Mouse (Mus musculus): Measurements from ENCODE around the gene Hipk1. TPM values are rescaled to one million over a fixed set of nuclear protein-coding genes. Genes with fewer than 3 reads are reported as not detected.
"Not testable (repeated sequence)": the region's sequence is repeated elsewhere in the genome, so short reads cannot be mapped to it uniquely, and the experiment has no call there.

The Hipk1 gene
- polyA plus RNA-seq (2016; fragmentation: Nextera tagmentation; extraction: Ambion mirVana): 9.9 and 10.4 TPM in 2 replicates

- Histone ChIP-seq H3K4me1 (peaks cover 30% of the 10 kb centered on the region), H3K27me3 (ENCODE audit: poor library complexity, severe bottlenecking) (no peaks in the 10 kb centered on the region), H3K36me3 (replicated peaks) (no peaks in the 10 kb centered on the region), H3K4me3 (peak within 1 kb of the TSS; percentile 96), H3K9me3 (no peaks in the 10 kb centered on the region), H3K27ac (peak within 1 kb of the TSS; percentile 98)
- DNase-seq (ENCODE audit: extremely low spot score, low spot score): peak; percentile 95
- WGBS: 9% methylated on average over 49 of the region's 49 CpGs
Measured at GRCm38 (mm10) chr3:103791230-103792110, at the start of gene Hipk1. Gene Hipk1 (minus strand): TSS chr3:103791563.

- DNase-seq (ENCODE audit: extremely low spot score, low spot score); H3K4me3 ChIP-seq; H3K9me3 ChIP-seq; H3K4me1 ChIP-seq; H3K27me3 ChIP-seq (ENCODE audit: poor library complexity, severe bottlenecking); H3K36me3 ChIP-seq (replicated peaks); H3K27ac ChIP-seq: not testable (repeated sequence)
- 93% methylated on average over 7 of the region's 7 CpGs for WGBS
Measured at GRCm38 (mm10) chr3:103840946-103841345, 49.6 kb upstream of the Hipk1 start.

- WGBS: 75% methylated on average over 3 of the region's 3 CpGs
- H3K4me3 ChIP-seq; H3K4me1 ChIP-seq; H3K36me3 ChIP-seq (replicated peaks); DNase-seq (ENCODE audit: extremely low spot score, low spot score); H3K27ac ChIP-seq; H3K9me3 ChIP-seq; H3K27me3 ChIP-seq (ENCODE audit: poor library complexity, severe bottlenecking): not testable (repeated sequence)
Measured at GRCm38 (mm10) chr3:103840195-103840594, 48.8 kb upstream of the Hipk1 start.

- H3K9me3 ChIP-seq: peaks cover 9% of the 10 kb centered on the region
- WGBS: 94% methylated on average over 6 of the region's 6 CpGs
Measured at GRCm38 (mm10) chr3:103839711-103840110, 48.3 kb upstream of the Hipk1 start.

GRCm38 (mm10) chr3:103836453-103836852 is 45.1 kb upstream of the Hipk1 start:
- Histone ChIP-seq H3K9me3 (no peaks in the 10 kb centered on the region; the same call in 1 of the 2 replicates), H3K27me3 (ENCODE audit: poor library complexity, severe bottlenecking) (no peaks in the 10 kb centered on the region), H3K4me3 (no peak overlapping the region), H3K36me3 (replicated peaks) (no peaks in the 10 kb centered on the region), H3K4me1 (no peaks in the 10 kb centered on the region), H3K27ac (no peak overlapping the region)
- no peak for DNase-seq (ENCODE audit: extremely low spot score, low spot score)
- 96% methylated on average over 5 of the region's 5 CpGs for WGBS

More at GRCm38 (mm10) chr3:103839711-103840110, 48.3 kb upstream of the Hipk1 start:
- H3K4me1 ChIP-seq: no peaks in the 10 kb centered on the region
- H3K27ac ChIP-seq: no peak overlapping the region
- H3K4me3 ChIP-seq: no peak overlapping the region
- no peak for DNase-seq (ENCODE audit: extremely low spot score, low spot score)
- no peaks in the 10 kb centered on the region for H3K36me3 ChIP-seq (replicated peaks)
- no peaks in the 10 kb centered on the region for H3K27me3 ChIP-seq (ENCODE audit: poor library complexity, severe bottlenecking)

- Histone ChIP-seq H3K4me3 (no peak overlapping the region), H3K9me3 (no peaks in the 10 kb centered on the region; the same call in 1 of the 2 replicates), H3K4me1 (no peaks in the 10 kb centered on the region), H3K27me3 (ENCODE audit: poor library complexity, severe bottlenecking) (no peaks in the 10 kb centered on the region), H3K36me3 (replicated peaks) (no peaks in the 10 kb centered on the region), H3K27ac (no peak overlapping the region)
- no peak for DNase-seq (ENCODE audit: extremely low spot score, low spot score)
- WGBS: 89% methylated on average over 10 of the region's 10 CpGs
Measured at GRCm38 (mm10) chr3:103835951-103836310, 44.6 kb upstream of the Hipk1 start.

- H3K9me3 ChIP-seq: no peaks in the 10 kb centered on the region
- no peak overlapping the region for H3K27ac ChIP-seq
- WGBS: 85% methylated on average over 6 of the region's 6 CpGs
- DNase-seq (ENCODE audit: extremely low spot score, low spot score): no peak
- H3K4me1 ChIP-seq: no peaks in the 10 kb centered on the region
- H3K27me3 ChIP-seq (ENCODE audit: poor library complexity, severe bottlenecking): no peaks in the 10 kb centered on the region
- no peaks in the 10 kb centered on the region for H3K36me3 ChIP-seq (replicated peaks)
- no peak overlapping the region for H3K4me3 ChIP-seq
Measured at GRCm38 (mm10) chr3:103835272-103835950, 44.0 kb upstream of the Hipk1 start.

- WGBS: 91% methylated on average over 2 of the region's 2 CpGs
- no peak overlapping the region for H3K4me3 ChIP-seq
- no peak for DNase-seq (ENCODE audit: extremely low spot score, low spot score)
- no peaks in the 10 kb centered on the region for H3K9me3 ChIP-seq
- no peaks in the 10 kb centered on the region for H3K36me3 ChIP-seq (replicated peaks)
- no peaks in the 10 kb centered on the region for H3K27me3 ChIP-seq (ENCODE audit: poor library complexity, severe bottlenecking)
- no peak overlapping the region for H3K27ac ChIP-seq
- H3K4me1 ChIP-seq: no peaks in the 10 kb centered on the region
Measured at GRCm38 (mm10) chr3:103834001-103834400, 42.6 kb upstream of the Hipk1 start.

GRCm38 (mm10) chr3:103832426-103832825 is 41.1 kb upstream of the Hipk1 start, which contains the start of gene Bcl2l15:
Gene Bcl2l15 (plus strand): TSS chr3:103832601.
- H3K4me1 ChIP-seq: no peaks in the 10 kb centered on the region
- DNase-seq (ENCODE audit: extremely low spot score, low spot score): no peak
- no peaks in the 10 kb centered on the region for H3K27me3 ChIP-seq (ENCODE audit: poor library complexity, severe bottlenecking)

GRCm38 (mm10) chr3:103831146-103831545 is 39.8 kb upstream of the Hipk1 start:
- H3K36me3 ChIP-seq (replicated peaks): no peaks in the 10 kb centered on the region
- no peak overlapping the region for H3K4me3 ChIP-seq
- no peak overlapping the region for H3K27ac ChIP-seq
- H3K27me3 ChIP-seq (ENCODE audit: poor library complexity, severe bottlenecking): no peaks in the 10 kb centered on the region
- H3K4me1 ChIP-seq: no peaks in the 10 kb centered on the region
- H3K9me3 ChIP-seq: no peaks in the 10 kb centered on the region
- DNase-seq (ENCODE audit: extremely low spot score, low spot score): no peak
- WGBS: 90% methylated on average over 7 of the region's 7 CpGs

More at GRCm38 (mm10) chr3:103832426-103832825, 41.1 kb upstream of the Hipk1 start, which contains the start of gene Bcl2l15:
- Histone ChIP-seq H3K27ac (no peak within 1 kb of the TSS), H3K36me3 (replicated peaks) (no peaks in the 10 kb centered on the region), H3K9me3 (no peaks in the 10 kb centered on the region), H3K4me3 (no peak within 1 kb of the TSS)

GRCm38 (mm10) chr3:103830681-103831080 is 39.3 kb upstream of the Hipk1 start:
- not testable (repeated sequence) for H3K27me3 ChIP-seq (ENCODE audit: poor library complexity, severe bottlenecking); H3K9me3 ChIP-seq; DNase-seq (ENCODE audit: extremely low spot score, low spot score); H3K4me3 ChIP-seq; H3K36me3 ChIP-seq (replicated peaks); H3K27ac ChIP-seq; H3K4me1 ChIP-seq
- WGBS: 67% methylated on average over 1 of the region's 1 CpGs

GRCm38 (mm10) chr3:103829036-103829435 is 37.7 kb upstream of the Hipk1 start:
- no peaks in the 10 kb centered on the region for H3K4me1 ChIP-seq
- no peak for DNase-seq (ENCODE audit: extremely low spot score, low spot score)
- no peaks in the 10 kb centered on the region for H3K9me3 ChIP-seq
- H3K27ac ChIP-seq: no peak overlapping the region
- H3K27me3 ChIP-seq (ENCODE audit: poor library complexity, severe bottlenecking): no peaks in the 10 kb centered on the region
- no peak overlapping the region for H3K4me3 ChIP-seq
- no peaks in the 10 kb centered on the region for H3K36me3 ChIP-seq (replicated peaks)
- WGBS: 87% methylated on average over 3 of the region's 3 CpGs

- no peak for DNase-seq (ENCODE audit: extremely low spot score, low spot score)
- peaks cover 6% of the 10 kb centered on the region for H3K36me3 ChIP-seq (replicated peaks)
- H3K9me3 ChIP-seq: no peaks in the 10 kb centered on the region
- H3K4me3 ChIP-seq: no peak overlapping the region
- no peaks in the 10 kb centered on the region for H3K27me3 ChIP-seq (ENCODE audit: poor library complexity, severe bottlenecking)
- no peak overlapping the region for H3K27ac ChIP-seq
- no peaks in the 10 kb centered on the region for H3K4me1 ChIP-seq
Measured at GRCm38 (mm10) chr3:103827548-103827947, 36.2 kb upstream of the Hipk1 start.

Data from forebrain, embryonic 10.5 days (tissue).